Mouse (Mus musculus) myocyte (in vitro differentiated cells): ENCODE measurements around the gene Mpc1. TPM values are rescaled to one million over a fixed set of nuclear protein-coding genes. Genes with fewer than 3 reads are reported as not detected.
A peak's percentile ranks its signal among the peaks of the same experiment; 100 is the strongest.

Experiments used
- H3K27me3 ChIP-seq: one replicate; pipeline ENCODE4 v1.6.1; 2011; ENCODE audit not compliant: control insufficient read depth, insufficient read depth, insufficient read length
- H3K36me3 ChIP-seq: one replicate; pipeline ENCODE4 v1.6.1; 2011; ENCODE audit not compliant: control insufficient read depth, insufficient read depth
- H3K4me2 ChIP-seq: one replicate; pipeline ENCODE4 v1.6.1; 2011; ENCODE audit warnings: low read depth, control low read depth
- H3K4me3 ChIP-seq: one replicate; pipeline ENCODE4 v1.5.1; 2011; ENCODE audit warnings: mild to moderate bottlenecking, control low read depth, moderate library complexity
- H3K79me2 ChIP-seq: one replicate; pipeline ENCODE4 v1.6.1; 2011; ENCODE audit not compliant: control insufficient read depth, insufficient read depth
- H3ac ChIP-seq: one replicate; pipeline ENCODE4 v1.6.1; 2011; ENCODE audit not compliant: control insufficient read depth, insufficient read length
- CEBPB ChIP-seq: IDR thresholded peaks from 2 replicates; pipeline ENCODE4 v1.6.1; 2011; ENCODE audit warnings: mild to moderate bottlenecking, moderate library complexity; ENCODE audit not compliant: poor library complexity, insufficient read depth, severe bottlenecking
- E2F4 ChIP-seq: IDR thresholded peaks from one replicate; pipeline ENCODE4 v1.6.1; 2011; ENCODE audit warnings: mild to moderate bottlenecking, control low read depth, moderate library complexity; ENCODE audit not compliant: insufficient read depth
- MAX ChIP-seq: IDR thresholded peaks from one replicate; pipeline ENCODE4 v1.6.1; 2011; ENCODE audit warnings: low read depth, mild to moderate bottlenecking, control low read depth
- MYOD1 ChIP-seq, 3 experiments: IDR thresholded peaks; one replicate each; pipeline ENCODE4 v1.6.1; 2011; ENCODE audit warnings: control low read depth in 2 of 3, low read depth in 2 of 3, mild to moderate bottlenecking in 2 of 3, moderate library complexity in 1 of 3; ENCODE audit not compliant: insufficient read length in 2 of 3, control insufficient read depth in 1 of 3
- MYOG ChIP-seq, 3 experiments: IDR thresholded peaks; one replicate each; pipeline ENCODE4 v1.6.1; 2011; ENCODE audit warnings: control low read depth in 2 of 3, low read depth in 2 of 3, mild to moderate bottlenecking in 2 of 3; ENCODE audit not compliant: insufficient read length in 2 of 3, control insufficient read depth in 1 of 3, insufficient read depth in 1 of 3
- POLR2A ChIP-seq: IDR thresholded peaks from one replicate; pipeline ENCODE4 v1.6.1; 2011; ENCODE audit warnings: low read depth, mild to moderate bottlenecking, control low read depth, moderate library complexity; ENCODE audit not compliant: insufficient read length
- POLR2AphosphoS2 ChIP-seq: IDR thresholded peaks from one replicate; pipeline ENCODE4 v1.6.1; 2011; ENCODE audit warnings: low read depth, control low read depth; ENCODE audit not compliant: insufficient read length
- REST ChIP-seq: IDR thresholded peaks from one replicate; pipeline ENCODE4 v1.6.1; 2011; ENCODE audit warnings: mild to moderate bottlenecking, control low read depth, moderate library complexity; ENCODE audit not compliant: insufficient read depth, insufficient read length
- SRF ChIP-seq: IDR thresholded peaks from one replicate; pipeline ENCODE4 v1.6.1; 2011; ENCODE audit warnings: low read depth; ENCODE audit not compliant: control insufficient read depth, insufficient read length
- TCF12 ChIP-seq: IDR thresholded peaks from one replicate; pipeline ENCODE4 v1.6.1; 2011; ENCODE audit warnings: mild to moderate bottlenecking, control low read depth; ENCODE audit not compliant: poor library complexity, insufficient read depth, severe bottlenecking
- TCF3 ChIP-seq: IDR thresholded peaks from one replicate; pipeline ENCODE4 v1.6.1; 2011; ENCODE audit warnings: low read depth, control low read depth; ENCODE audit not compliant: insufficient read length
- USF1 ChIP-seq: IDR thresholded peaks from one replicate; pipeline ENCODE4 v1.6.1; 2011; ENCODE audit warnings: low read depth, mild to moderate bottlenecking, control low read depth, moderate library complexity
- polyA plus RNA-seq: library from polyadenylated mRNA; unstranded; fragments of >200 nt; fragmentation: generic; extraction: Trizol; gene quantifications from one replicate; pipeline ENCODE4 v1.2.1, GENCODE M21; 2012; ENCODE audit warnings: missing spikeins

Gene Mpc1
- 66.6 TPM for polyA plus RNA-seq

- TF ChIP-seq MAX (no peak), POLR2A (peak; percentile 44), POLR2AphosphoS2 (peak; percentile 56)
Measured at GRCm38 (mm10) chr17:8282821-8283525, at the start of gene Mpc1. Gene Mpc1 (plus strand): TSS chr17:8282904.

GRCm38 (mm10) chr17:8233618-8234214, 49.0 kb upstream of the Mpc1 start:
- peaks cover 40% of the 10 kb centered on the region for H3K27me3 ChIP-seq

More at GRCm38 (mm10) chr17:8282821-8283525, at the start of gene Mpc1:
- peaks cover 8% of the 10 kb centered on the region for H3K79me2 ChIP-seq
- no peaks in the 10 kb centered on the region for H3K36me3 ChIP-seq
- H3K27me3 ChIP-seq, result no peaks in the 10 kb centered on the region
- peak within 1 kb of the TSS; percentile 82 for H3K4me2 ChIP-seq
- H3ac ChIP-seq, result peak within 1 kb of the TSS; percentile 93
- H3K4me3 ChIP-seq, result peak within 1 kb of the TSS; percentile 85

GRCm38 (mm10) chr17:8234537-8234936, 48.2 kb upstream of the Mpc1 start:
- no peak overlapping the region for H3ac ChIP-seq
- no peaks in the 10 kb centered on the region for H3K36me3 ChIP-seq
- no peak overlapping the region for H3K4me2 ChIP-seq
- H3K79me2 ChIP-seq, result no peaks in the 10 kb centered on the region
- peaks cover 48% of the 10 kb centered on the region for H3K27me3 ChIP-seq
- TF ChIP-seq POLR2AphosphoS2 (no peak), POLR2A (no peak), SRF (no peak), MYOD1 (IDR thresholded peaks at IDR 0.05; ENCODE audit: control insufficient read depth in 1 of 3, insufficient read length in 2 of 3, low read depth in 2 of 3) (no peak), TCF12 (no peak), MAX (no peak), MYOG (IDR thresholded peaks at IDR 0.05; ENCODE audit: control insufficient read depth in 1 of 3, insufficient read depth in 1 of 3, insufficient read length in 2 of 3, low read depth in 2 of 3) (no peak), REST (no peak), CEBPB (no peak), TCF3 (no peak), E2F4 (no peak), USF1 (no peak)
- H3K4me3 ChIP-seq, result no peak overlapping the region

More at GRCm38 (mm10) chr17:8233618-8234214, 49.0 kb upstream of the Mpc1 start:
- no peak for TF ChIP-seq MYOD1 (IDR thresholded peaks at IDR 0.05; ENCODE audit: control insufficient read depth in 1 of 3, insufficient read length in 2 of 3, low read depth in 2 of 3)
- no peak for TF ChIP-seq CEBPB
- no peak overlapping the region for H3K4me2 ChIP-seq
- no peak overlapping the region for H3K4me3 ChIP-seq
- H3ac ChIP-seq, result no peak overlapping the region
- H3K36me3 ChIP-seq, result no peaks in the 10 kb centered on the region
- no peaks in the 10 kb centered on the region for H3K79me2 ChIP-seq

- Histone ChIP-seq H3K27me3 (peaks cover 49% of the 10 kb centered on the region), H3K79me2 (no peaks in the 10 kb centered on the region), H3ac (no peak within 1 kb of the TSS), H3K4me3 (no peak within 1 kb of the TSS), H3K36me3 (no peaks in the 10 kb centered on the region), H3K4me2 (no peak within 1 kb of the TSS)
- TF ChIP-seq TCF12 (no peak), POLR2AphosphoS2 (no peak), MAX (no peak)
Measured at GRCm38 (mm10) chr17:8235743-8236142, 47.0 kb upstream of the Mpc1 start, which contains the start of gene Ccr6. Gene Ccr6 (plus strand): TSS chr17:8236043.

GRCm38 (mm10) chr17:8238012-8238710, 44.5 kb upstream of the Mpc1 start:
- Histone ChIP-seq H3ac (no peak overlapping the region), H3K4me3 (no peak overlapping the region), H3K36me3 (no peaks in the 10 kb centered on the region), H3K79me2 (no peaks in the 10 kb centered on the region), H3K27me3 (peaks cover 59% of the 10 kb centered on the region), H3K4me2 (no peak overlapping the region)
- TF ChIP-seq SRF (no peak), CEBPB (no peak), USF1 (no peak), MYOD1 (IDR thresholded peaks at IDR 0.05; ENCODE audit: control insufficient read depth in 1 of 3, insufficient read length in 2 of 3, low read depth in 2 of 3) (no peak), MAX (no peak), MYOG (IDR thresholded peaks at IDR 0.05; ENCODE audit: control insufficient read depth in 1 of 3, insufficient read depth in 1 of 3, insufficient read length in 2 of 3, low read depth in 2 of 3) (no peak), POLR2A (no peak), REST (no peak), E2F4 (no peak), POLR2AphosphoS2 (no peak)
